Mouse (Mus musculus): Measurements from ENCODE around the gene Stard7. TPM values are rescaled to one million over a fixed set of nuclear protein-coding genes. Genes with fewer than 3 reads are reported as not detected.

The Stard7 gene
- polyA plus RNA-seq, 1 experiment from 2014 or later: 14.5 TPM

- Histone ChIP-seq H3K27ac (peak overlapping the region; percentile 60; the same call in 1 of the 2 replicates), H3K79me2 (ENCODE audit: inconsistent target) (peaks cover 8% of the 10 kb centered on the region; the same call in 1 of the 2 replicates), H3K36me3 (ENCODE audit: inconsistent target) (no peaks in the 10 kb centered on the region), H3K4me3 (ENCODE audit: inconsistent target) (no peak overlapping the region)
- WGBS (ENCODE audit: missing documents): 42% methylated on average over 4 of the region's 4 CpGs
Measured at GRCm38 (mm10) chr2:127338833-127339232, 68.8 kb downstream of the Stard7 start.

- no peaks in the 10 kb centered on the region for H3K36me3 ChIP-seq (ENCODE audit: inconsistent target)
- no peak overlapping the region for H3K4me3 ChIP-seq (ENCODE audit: inconsistent target)
- peaks cover 8% of the 10 kb centered on the region; the same call in 1 of the 2 replicates for H3K79me2 ChIP-seq (ENCODE audit: inconsistent target)
- H3K27ac ChIP-seq: no peak overlapping the region
- 74% methylated on average over 6 of the region's 6 CpGs for WGBS (ENCODE audit: missing documents)
Measured at GRCm38 (mm10) chr2:127339262-127339661, 69.2 kb downstream of the Stard7 start.

GRCm38 (mm10) chr2:127341159-127341558 lies 71.1 kb downstream of the Stard7 start:
- Histone ChIP-seq H3K27ac (no peak overlapping the region), H3K79me2 (ENCODE audit: inconsistent target) (peaks cover 8% of the 10 kb centered on the region; the same call in 1 of the 2 replicates), H3K36me3 (ENCODE audit: inconsistent target) (no peaks in the 10 kb centered on the region), H3K4me3 (ENCODE audit: inconsistent target) (no peak overlapping the region)
- WGBS (ENCODE audit: missing documents): 3% methylated on average over 3 of the region's 3 CpGs

- Histone ChIP-seq H3K79me2 (ENCODE audit: inconsistent target) (no peaks in the 10 kb centered on the region), H3K36me3 (ENCODE audit: inconsistent target) (no peaks in the 10 kb centered on the region), H3K4me3 (ENCODE audit: inconsistent target) (no peak overlapping the region), H3K27ac (no peak overlapping the region)
- WGBS (ENCODE audit: missing documents): 45% methylated on average over 1 of the region's 1 CpGs
Measured at GRCm38 (mm10) chr2:127346334-127346733, 76.3 kb downstream of the Stard7 start.

GRCm38 (mm10) chr2:127347147-127347985 lies 77.3 kb downstream of the Stard7 start:
- WGBS (ENCODE audit: missing documents): 87% methylated on average over 13 of the region's 13 CpGs
- no peak overlapping the region for H3K4me3 ChIP-seq (ENCODE audit: inconsistent target)
- no peaks in the 10 kb centered on the region for H3K36me3 ChIP-seq (ENCODE audit: inconsistent target)
- H3K79me2 ChIP-seq (ENCODE audit: inconsistent target): no peaks in the 10 kb centered on the region
- H3K27ac ChIP-seq: no peak overlapping the region

Other genes with a start within 250 kb of the Stard7 start
- gene Blvra, start 199.6 kb upstream of the Stard7 start, polyA plus RNA-seq (2018): 157 to 191 TPM (median 182 TPM) in 3 replicates
- gene Ncaph, start 136.3 kb upstream of the Stard7 start, polyA plus RNA-seq (2018): 7.7 to 21.8 TPM (median 19.2 TPM) in 3 replicates
- gene Itpripl1, start 126.8 kb upstream of the Stard7 start, polyA plus RNA-seq (2018): 18.4 to 28.0 TPM (median 22.5 TPM) in 3 replicates
- 0.63 to 1.0 TPM (median 0.79 TPM) in 3 replicates for gene 1810024B03Rik, start 61.9 kb upstream of the Stard7 start, polyA plus RNA-seq (2018)
- gene Snrnp200, start 61.8 kb upstream of the Stard7 start, polyA plus RNA-seq (2018): 44.6 to 52.3 TPM (median 48.2 TPM) in 3 replicates
- gene Ciao1, start 22.4 kb upstream of the Stard7 start, polyA plus RNA-seq (2018): 34.0 to 44.5 TPM (median 35.1 TPM) in 3 replicates
- 41.4 to 70.2 TPM (median 50.3 TPM) in 3 replicates for gene Tmem127, start 22.3 kb upstream of the Stard7 start, polyA plus RNA-seq (2018)
- gene Dusp2, start 65.9 kb downstream of the Stard7 start, polyA plus RNA-seq (2018): 2.5 to 7.1 TPM (median 3.9 TPM) in 3 replicates
- gene Astl, start 68.4 kb downstream of the Stard7 start, polyA plus RNA-seq (2018): not detected in 3 replicates
- not detected in 3 replicates for gene Adra2b, start 93.0 kb downstream of the Stard7 start, polyA plus RNA-seq (2018)
- gene Gpat2, start 155.0 kb downstream of the Stard7 start, polyA plus RNA-seq (2018): 0.09 TPM in 1 of 3 replicates, not detected in the others
- gene Fahd2a, start 174.3 kb downstream of the Stard7 start, polyA plus RNA-seq (2018): 4.1 to 11.8 TPM (median 9.2 TPM) in 3 replicates